Mouse (Mus musculus) embryonic fibroblast, embryonic 13.5 days (primary cell): ENCODE results near the gene Cysltr1.

Source experiments
- CTCF ChIP-seq: IDR thresholded peaks from 2 replicates; pipeline ENCODE4 v1.5.1; 2011; ENCODE audit warnings: mild to moderate bottlenecking, control low read depth, low read length, moderate library complexity, borderline replicate concordance; ENCODE audit not compliant: insufficient read depth
- POLR2A ChIP-seq: IDR thresholded peaks from 2 replicates; pipeline ENCODE4 v1.6.1; 2011; ENCODE audit warnings: low read depth, mild to moderate bottlenecking, control low read depth, low read length, moderate library complexity

DNA sequence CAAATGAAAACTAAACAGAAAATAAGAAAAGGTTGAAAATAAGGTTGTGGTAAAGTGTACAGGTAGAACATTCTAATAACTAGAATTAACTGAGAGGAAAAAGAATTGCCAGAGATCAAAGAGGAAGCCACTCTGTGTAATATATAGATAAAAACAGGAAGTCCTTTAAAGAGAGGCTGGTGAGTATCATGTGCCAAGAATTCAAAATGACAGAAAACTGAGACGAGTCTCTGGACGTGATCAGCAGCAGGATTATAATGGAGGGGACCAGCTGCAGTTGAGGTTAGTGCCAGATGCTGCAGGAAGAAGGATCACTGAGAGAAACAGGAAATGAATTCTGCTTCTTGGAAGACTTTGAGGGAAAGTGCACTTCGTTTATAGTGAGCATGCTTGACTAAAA lies 20.2 kb upstream of the Cysltr1 start:
- TF ChIP-seq CTCF (no peak), POLR2A (no peak)
